Mouse (Mus musculus): ENCODE data around the gene Mlh3. TPM values are rescaled to one million over a fixed set of nuclear protein-coding genes. Genes with fewer than 3 reads are reported as not detected.

Gene Mlh3
- polyA plus RNA-seq, 1 experiment from 2014 or later = 9.5 TPM

DNA sequence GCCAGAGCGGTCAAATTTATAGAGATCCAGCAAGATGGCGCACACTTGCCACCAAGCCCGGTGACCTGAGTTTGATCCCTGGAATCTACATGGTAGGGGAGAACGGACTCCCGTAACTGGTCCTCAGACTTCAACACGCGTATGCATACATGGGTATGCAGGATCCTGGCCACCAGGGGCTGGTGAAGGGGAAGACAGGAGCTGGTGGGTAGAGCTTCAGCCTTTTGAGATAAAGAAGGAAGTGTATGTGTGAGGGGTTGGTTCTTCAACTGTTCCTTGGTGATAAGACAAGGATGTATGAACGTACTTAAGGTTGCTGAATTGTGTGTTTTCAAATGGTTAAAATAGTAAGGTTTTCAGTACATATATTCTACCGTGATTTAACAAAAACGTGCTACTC is 8.5 kb upstream of the Mlh3 start:
- ATAC-seq (ENCODE audit: insufficient read depth, low FRiP score, low TSS enrichment) = no peak
- 94% methylated on average over 10 of the region's 10 CpGs for WGBS
- no peak overlapping the region for H3K4me3 ChIP-seq (ENCODE audit: low read depth, low read length)

DNA sequence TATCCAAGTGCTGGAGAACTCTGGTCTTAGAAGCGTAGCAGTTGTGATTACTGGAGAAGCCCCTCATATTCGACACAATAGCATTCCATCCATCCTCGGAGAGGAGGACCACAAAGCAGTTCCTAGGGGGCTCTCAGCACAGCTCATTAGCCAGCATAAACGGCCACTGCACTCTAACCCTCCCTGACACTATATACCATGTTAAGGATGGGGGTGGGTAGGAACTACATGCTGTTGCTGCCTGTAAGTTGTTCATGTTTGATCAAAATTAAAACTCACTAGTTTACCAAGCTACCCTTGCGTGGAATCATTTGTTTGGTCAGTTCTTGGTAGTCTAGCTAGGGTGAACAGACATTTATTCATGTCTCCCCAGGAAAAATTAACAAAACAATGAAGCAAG is 5.9 kb upstream of the Mlh3 start:
- Histone ChIP-seq H3K9me3 (ENCODE audit: control insufficient read depth, low read length) (no peaks in the 10 kb centered on the region), H3K4me1 (ENCODE audit: control insufficient read depth, insufficient read depth, low read length) (peaks cover 6% of the 10 kb centered on the region; the same call in 1 of the 2 replicates), H3K27ac (ENCODE audit: low read depth, low read length) (no peak overlapping the region), H3K36me3 (ENCODE audit: control insufficient read depth, insufficient read depth, low read length) (no peaks in the 10 kb centered on the region), H3K27me3 (ENCODE audit: control insufficient read depth, insufficient read depth, low read length) (no peaks in the 10 kb centered on the region), H3K4me2 (ENCODE audit: low read depth) (no peak overlapping the region), H3K4me3 (ENCODE audit: low read depth, low read length) (no peak overlapping the region), H3K9ac (ENCODE audit: low read length) (no peak overlapping the region)
- no peak for ATAC-seq (ENCODE audit: insufficient read depth, low FRiP score, low TSS enrichment)
- 71% methylated on average over 5 of the region's 5 CpGs for WGBS
- no peak for DNase-seq (ENCODE audit: low spot score)

More for the DNA sequence above, 8.5 kb upstream of the Mlh3 start:
- Histone ChIP-seq H3K4me2 (ENCODE audit: low read depth) (no peak overlapping the region), H3K4me1 (ENCODE audit: control insufficient read depth, insufficient read depth, low read length) (peaks cover 6% of the 10 kb centered on the region; the same call in 1 of the 2 replicates), H3K36me3 (ENCODE audit: control insufficient read depth, insufficient read depth, low read length) (no peaks in the 10 kb centered on the region), H3K27ac (ENCODE audit: low read depth, low read length) (no peak overlapping the region), H3K9ac (ENCODE audit: low read length) (no peak overlapping the region), H3K9me3 (ENCODE audit: control insufficient read depth, low read length) (no peaks in the 10 kb centered on the region), H3K27me3 (ENCODE audit: control insufficient read depth, insufficient read depth, low read length) (no peaks in the 10 kb centered on the region)
- DNase-seq (ENCODE audit: low spot score) = no peak

DNA sequence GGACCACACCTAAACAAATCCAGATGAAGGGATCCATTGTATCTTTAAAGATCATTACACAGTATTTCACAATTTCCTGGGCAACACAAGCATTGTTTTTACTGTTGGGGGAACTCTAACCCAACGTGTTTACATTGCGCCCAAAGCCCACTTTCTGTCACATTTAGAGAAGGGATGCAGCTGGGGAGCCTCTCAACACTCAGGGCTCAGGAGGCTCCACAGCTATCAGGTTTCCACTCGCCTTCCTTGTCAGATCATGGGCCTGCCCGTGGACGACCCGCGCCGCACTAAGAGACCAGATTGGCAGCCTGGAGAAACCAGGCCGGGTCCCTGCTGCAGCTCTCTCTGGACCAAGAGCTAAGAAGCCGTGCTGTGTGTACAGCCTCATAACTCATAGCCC is 3.1 kb upstream of the Mlh3 start:
- no peak for DNase-seq (ENCODE audit: low spot score)
- no peaks in the 10 kb centered on the region for H3K9me3 ChIP-seq (ENCODE audit: control insufficient read depth, low read length)
- no peaks in the 10 kb centered on the region for H3K36me3 ChIP-seq (ENCODE audit: control insufficient read depth, insufficient read depth, low read length)
- 69% methylated on average over 10 of the region's 10 CpGs for WGBS
- no peaks in the 10 kb centered on the region for H3K27me3 ChIP-seq (ENCODE audit: control insufficient read depth, insufficient read depth, low read length)
- no peak overlapping the region for H3K9ac ChIP-seq (ENCODE audit: low read length)
- no peak overlapping the region for H3K27ac ChIP-seq (ENCODE audit: low read depth, low read length)
- no peak overlapping the region for H3K4me2 ChIP-seq (ENCODE audit: low read depth)
- no peaks in the 10 kb centered on the region for H3K4me1 ChIP-seq (ENCODE audit: control insufficient read depth, insufficient read depth, low read length)
- no peak for ATAC-seq (ENCODE audit: insufficient read depth, low FRiP score, low TSS enrichment)
- H3K4me3 ChIP-seq (ENCODE audit: low read depth, low read length) = no peak overlapping the region

DNA sequence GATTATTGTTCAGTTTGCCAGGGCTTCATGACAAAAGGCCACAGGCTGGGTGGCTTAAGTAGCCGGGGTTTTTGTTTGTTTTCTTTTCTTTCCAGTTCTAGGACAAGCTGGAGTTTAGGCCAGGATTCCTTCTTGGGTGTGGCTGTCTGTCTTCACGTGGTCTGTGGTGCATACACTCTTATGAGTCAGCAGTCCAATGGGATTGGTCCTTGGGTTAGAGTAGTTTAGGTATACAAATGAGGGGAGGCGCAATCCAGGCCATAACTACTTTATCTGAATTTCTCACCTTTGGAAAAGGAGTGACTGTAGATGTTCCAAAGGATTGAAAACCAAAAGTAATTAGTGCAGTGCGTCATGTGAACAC is 1.4 kb upstream of the Mlh3 start:
- H3K36me3 ChIP-seq (ENCODE audit: control insufficient read depth, insufficient read depth, low read length) = no peaks in the 10 kb centered on the region
- H3K27me3 ChIP-seq (ENCODE audit: control insufficient read depth, insufficient read depth, low read length) = no peaks in the 10 kb centered on the region
- ATAC-seq (ENCODE audit: insufficient read depth, low FRiP score, low TSS enrichment) = no peak
- 71% methylated on average over 4 of the region's 4 CpGs for WGBS
- no peak overlapping the region for H3K4me2 ChIP-seq (ENCODE audit: low read depth)
- H3K4me1 ChIP-seq (ENCODE audit: control insufficient read depth, insufficient read depth, low read length) = no peaks in the 10 kb centered on the region
- H3K9ac ChIP-seq (ENCODE audit: low read length) = no peak overlapping the region
- DNase-seq (ENCODE audit: low spot score) = no peak
- H3K9me3 ChIP-seq (ENCODE audit: control insufficient read depth, low read length) = no peaks in the 10 kb centered on the region
- no peak overlapping the region for H3K4me3 ChIP-seq (ENCODE audit: low read depth, low read length)
- H3K27ac ChIP-seq (ENCODE audit: low read depth, low read length) = no peak overlapping the region

DNA sequence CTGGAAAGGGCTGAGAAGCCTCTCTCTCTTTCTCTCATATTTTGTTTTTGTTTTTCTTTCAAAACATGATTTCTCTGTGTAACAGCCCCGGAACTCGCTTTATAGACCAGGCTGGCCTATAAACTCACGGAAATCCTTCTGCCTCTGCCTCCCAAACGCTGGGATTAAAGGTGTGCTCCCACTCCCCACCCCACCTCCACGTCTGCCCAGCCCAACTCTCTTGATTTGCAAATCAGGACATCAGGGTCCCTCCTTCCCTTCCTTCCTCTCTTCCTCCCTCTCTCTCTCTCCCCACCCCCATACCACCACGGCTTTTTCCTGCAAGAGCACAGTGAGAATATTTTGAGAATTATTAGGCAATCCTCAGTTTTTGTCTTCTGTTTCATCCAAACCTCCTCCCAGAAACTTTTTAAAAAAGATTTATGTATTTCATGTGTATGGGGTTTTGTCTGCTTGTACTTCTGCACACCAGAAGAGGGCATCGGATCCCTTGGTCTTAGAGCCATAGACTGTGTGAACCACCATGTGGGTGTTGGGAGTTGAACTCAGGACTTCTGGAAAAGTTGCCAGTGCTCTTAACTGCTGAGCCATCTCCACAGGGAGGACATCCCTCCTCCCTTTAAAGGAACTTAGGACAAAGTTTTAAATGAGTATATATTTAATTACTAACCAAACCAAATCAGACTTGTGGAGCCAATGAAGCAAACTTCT is 888 bp upstream of the Mlh3 start:
- 78% methylated on average over 7 of the region's 7 CpGs for WGBS
- H3K36me3 ChIP-seq (ENCODE audit: control insufficient read depth, insufficient read depth, low read length) = no peaks in the 10 kb centered on the region
- no peaks in the 10 kb centered on the region for H3K9me3 ChIP-seq (ENCODE audit: control insufficient read depth, low read length)
- H3K27me3 ChIP-seq (ENCODE audit: control insufficient read depth, insufficient read depth, low read length) = no peaks in the 10 kb centered on the region
- H3K27ac ChIP-seq (ENCODE audit: low read depth, low read length) = no peak overlapping the region
- no peaks in the 10 kb centered on the region for H3K4me1 ChIP-seq (ENCODE audit: control insufficient read depth, insufficient read depth, low read length)
- H3K9ac ChIP-seq (ENCODE audit: low read length) = no peak overlapping the region
- no peak for DNase-seq (ENCODE audit: low spot score)
- no peak for ATAC-seq (ENCODE audit: insufficient read depth, low FRiP score, low TSS enrichment)
- no peak overlapping the region for H3K4me3 ChIP-seq (ENCODE audit: low read depth, low read length)
- H3K4me2 ChIP-seq (ENCODE audit: low read depth) = no peak overlapping the region

DNA sequence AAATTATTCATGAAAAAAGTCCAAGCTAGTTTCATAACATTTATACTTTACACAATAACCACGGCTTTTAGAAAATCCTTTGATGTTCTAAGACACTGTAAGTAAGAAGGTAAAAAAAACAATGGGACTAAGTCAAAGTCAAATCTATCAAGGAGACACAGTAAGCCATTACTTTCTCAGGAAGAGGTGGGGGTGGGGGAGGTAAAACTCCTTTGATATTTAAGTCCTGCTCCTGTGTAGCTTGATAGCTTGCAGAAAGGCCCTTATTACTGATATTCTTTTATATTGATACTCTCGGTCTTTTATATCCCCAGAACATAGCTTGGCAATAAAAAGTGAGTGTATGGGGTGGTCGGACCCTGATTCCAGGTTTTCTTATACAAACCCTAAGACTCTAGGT is 578 bp downstream of the Mlh3 start:
- Histone ChIP-seq H3K9ac (ENCODE audit: low read length) (peak overlapping the region; percentile 62), H3K4me3 (ENCODE audit: low read depth, low read length) (peak overlapping the region; percentile 40), H3K4me2 (ENCODE audit: low read depth) (peak overlapping the region; percentile 48), H3K36me3 (ENCODE audit: control insufficient read depth, insufficient read depth, low read length) (no peaks in the 10 kb centered on the region), H3K27ac (ENCODE audit: low read depth, low read length) (peak overlapping the region; percentile 49), H3K9me3 (ENCODE audit: control insufficient read depth, low read length) (no peaks in the 10 kb centered on the region), H3K27me3 (ENCODE audit: control insufficient read depth, insufficient read depth, low read length) (no peaks in the 10 kb centered on the region), H3K4me1 (ENCODE audit: control insufficient read depth, insufficient read depth, low read length) (no peaks in the 10 kb centered on the region)
- 47% methylated on average over 3 of the region's 3 CpGs for WGBS
- no peak for ATAC-seq (ENCODE audit: insufficient read depth, low FRiP score, low TSS enrichment)
- DNase-seq (ENCODE audit: low spot score) = no peak

DNA sequence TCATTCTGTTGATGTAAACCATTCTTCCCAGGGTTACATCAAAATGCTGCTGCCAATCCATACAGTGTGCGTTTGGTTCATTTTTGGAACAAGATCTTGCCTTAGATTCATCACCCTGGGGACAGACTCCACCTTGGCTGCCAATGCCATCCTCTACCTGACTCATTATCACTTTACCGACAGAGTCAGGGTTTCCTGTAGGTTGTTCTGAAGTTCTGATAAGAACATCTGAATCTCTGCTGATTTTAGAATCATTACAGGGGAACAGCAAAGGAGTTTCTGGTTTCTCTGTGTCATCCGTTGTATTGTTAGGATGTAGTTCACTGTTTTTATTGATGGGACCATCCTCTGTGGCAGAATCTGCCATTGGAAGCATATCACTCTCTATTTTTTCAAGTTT is 4.2 kb downstream of the Mlh3 start:
- 94% methylated on average over 3 of the region's 3 CpGs for WGBS
- H3K9ac ChIP-seq (ENCODE audit: low read length) = no peak overlapping the region
- H3K27me3 ChIP-seq (ENCODE audit: control insufficient read depth, insufficient read depth, low read length) = no peaks in the 10 kb centered on the region
- no peak overlapping the region for H3K4me3 ChIP-seq (ENCODE audit: low read depth, low read length)
- H3K9me3 ChIP-seq (ENCODE audit: control insufficient read depth, low read length) = no peaks in the 10 kb centered on the region
- H3K4me1 ChIP-seq (ENCODE audit: control insufficient read depth, insufficient read depth, low read length) = peaks cover 2% of the 10 kb centered on the region; the same call in 1 of the 2 replicates
- H3K36me3 ChIP-seq (ENCODE audit: control insufficient read depth, insufficient read depth, low read length) = no peaks in the 10 kb centered on the region
- no peak overlapping the region for H3K4me2 ChIP-seq (ENCODE audit: low read depth)
- no peak for DNase-seq (ENCODE audit: low spot score)
- H3K27ac ChIP-seq (ENCODE audit: low read depth, low read length) = no peak overlapping the region
- no peak for ATAC-seq (ENCODE audit: insufficient read depth, low FRiP score, low TSS enrichment)

DNA sequence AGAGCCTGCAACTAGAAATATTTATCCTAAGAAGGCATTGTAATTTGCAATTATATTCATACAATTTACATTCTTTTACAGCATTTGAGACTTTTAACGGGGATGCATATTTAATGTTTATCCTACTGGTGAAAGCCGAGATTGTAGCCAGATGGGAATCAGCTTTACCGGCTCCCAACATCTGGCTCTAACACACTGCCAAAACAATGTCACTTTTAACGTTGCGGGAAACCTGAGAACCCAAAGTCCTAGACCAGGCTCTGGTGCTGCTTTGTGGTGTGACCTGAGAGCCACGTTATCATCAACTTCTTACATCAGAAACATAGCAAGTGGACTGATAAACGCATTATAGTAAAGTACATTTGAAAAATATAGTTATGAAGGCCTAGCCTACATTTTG is 5.5 kb downstream of the Mlh3 start:
- Histone ChIP-seq H3K36me3 (ENCODE audit: control insufficient read depth, insufficient read depth, low read length) (no peaks in the 10 kb centered on the region), H3K9me3 (ENCODE audit: control insufficient read depth, low read length) (no peaks in the 10 kb centered on the region), H3K4me2 (ENCODE audit: low read depth) (no peak overlapping the region), H3K4me3 (ENCODE audit: low read depth, low read length) (no peak overlapping the region), H3K9ac (ENCODE audit: low read length) (no peak overlapping the region), H3K27me3 (ENCODE audit: control insufficient read depth, insufficient read depth, low read length) (no peaks in the 10 kb centered on the region), H3K27ac (ENCODE audit: low read depth, low read length) (no peak overlapping the region), H3K4me1 (ENCODE audit: control insufficient read depth, insufficient read depth, low read length) (peaks cover 2% of the 10 kb centered on the region; the same call in 1 of the 2 replicates)
- ATAC-seq (ENCODE audit: insufficient read depth, low FRiP score, low TSS enrichment) (no peak), DNase-seq (ENCODE audit: low spot score) (no peak)
- 57% methylated on average over 7 of the region's 7 CpGs for WGBS

DNA sequence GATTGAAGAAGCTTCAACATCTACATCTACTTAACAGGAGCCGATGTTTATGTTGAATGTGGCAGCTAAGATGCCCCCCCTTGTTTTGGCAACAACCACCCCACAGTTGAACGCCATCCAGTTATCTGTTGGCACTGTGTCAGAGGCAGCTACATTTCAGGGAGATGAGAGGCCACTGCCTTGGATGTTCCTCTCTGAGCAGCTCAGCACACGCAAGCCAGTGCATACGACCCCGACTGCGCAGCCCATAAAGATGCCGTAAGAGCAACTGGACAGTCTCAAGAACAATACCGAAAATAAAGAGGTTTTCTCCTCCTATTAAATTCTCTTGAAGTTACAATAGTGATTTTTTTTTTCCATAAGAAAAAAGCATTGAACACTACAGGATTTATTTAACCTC is 5.9 kb downstream of the Mlh3 start:
- Histone ChIP-seq H3K36me3 (ENCODE audit: control insufficient read depth, insufficient read depth, low read length) (no peaks in the 10 kb centered on the region), H3K9ac (ENCODE audit: low read length) (no peak overlapping the region), H3K27ac (ENCODE audit: low read depth, low read length) (no peak overlapping the region), H3K27me3 (ENCODE audit: control insufficient read depth, insufficient read depth, low read length) (no peaks in the 10 kb centered on the region), H3K4me2 (ENCODE audit: low read depth) (no peak overlapping the region), H3K9me3 (ENCODE audit: control insufficient read depth, low read length) (no peaks in the 10 kb centered on the region), H3K4me3 (ENCODE audit: low read depth, low read length) (no peak overlapping the region), H3K4me1 (ENCODE audit: control insufficient read depth, insufficient read depth, low read length) (peaks cover 2% of the 10 kb centered on the region; the same call in 1 of the 2 replicates)
- no peak for DNase-seq (ENCODE audit: low spot score)
- WGBS = 75% methylated on average over 8 of the region's 8 CpGs
- no peak for ATAC-seq (ENCODE audit: insufficient read depth, low FRiP score, low TSS enrichment)

All from neural tube, embryonic 11.5 days (tissue).